Comparison of ENCODE assay signal across 8 mouse cellular contexts in the genomic region with DNA sequence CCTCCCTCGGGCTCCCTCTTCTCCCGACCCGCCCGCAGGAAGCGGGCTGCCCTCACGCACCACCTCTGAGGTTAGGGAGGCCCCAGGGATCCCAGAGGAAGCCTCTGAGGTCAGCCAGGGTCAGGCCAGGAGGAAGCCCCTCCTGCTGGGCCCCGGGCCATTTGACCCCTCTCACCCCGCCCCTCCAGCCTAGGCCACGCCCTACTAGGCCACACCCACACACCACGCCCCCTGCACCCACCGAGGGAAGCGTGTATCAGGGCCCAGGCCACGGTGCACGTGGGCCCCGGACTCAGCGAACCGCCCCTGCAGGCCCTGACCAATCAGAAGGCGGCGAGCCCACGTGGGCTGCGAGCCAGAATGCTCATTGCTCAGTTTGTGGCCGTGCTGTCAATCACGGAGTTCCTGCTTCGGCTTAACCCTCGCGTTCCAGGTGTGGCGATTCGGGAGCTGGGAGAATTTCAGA. TPM values are rescaled to one million over a fixed set of nuclear protein-coding genes. Genes with fewer than 3 reads are reported as not detected.
DNase-seq lines count a peak whose midpoint lies in the region; ATAC-seq and TF ChIP-seq lines count a peak whose summit lies in the region.

Gene Tle6, minus strand, starts transcription at position 336 of the 466 bp plus-strand sequence.

- H3K27ac ChIP-seq in gastrocnemius, adult 2 months: peak within 1 kb of the TSS; percentile 74
- H3K27ac ChIP-seq in hindbrain, postnatal 0 days: no peak within 1 kb of the TSS
- no peak within 1 kb of the TSS for H3K27ac ChIP-seq in left cerebral cortex, adult 2 months

- no peaks in the 10 kb centered on the region for H3K27me3 ChIP-seq in hindbrain, postnatal 0 days (ENCODE audit: insufficient read depth, low read length)

- under 1% methylated on average over 28 of the region's 28 CpGs for WGBS in hindbrain, postnatal 0 days

- no peaks in the 10 kb centered on the region for H3K9me3 ChIP-seq in hindbrain, postnatal 0 days (ENCODE audit: low read length)

- peak; percentile 97 for DNase-seq in WW6 (ENCODE audit: low read depth, low spot score)
- peak; percentile 92 to 97 for DNase-seq in cerebellum, postnatal 4 days (ENCODE audit: low spot score in 2 of 2)
- DNase-seq in gastrocnemius, adult 2 months: peak; percentile 97
- DNase-seq in hindbrain, postnatal 0 days (ENCODE audit: low spot score): peak; percentile 97
- peak; percentile 92 for DNase-seq in left cerebral cortex, adult 2 months (ENCODE audit: extremely low spot score in 1 of 2, low spot score in 2 of 2)
- peak; percentile 94 to 95 for DNase-seq in right cerebral cortex, adult 2 months (ENCODE audit: low spot score in 2 of 2)
- peak; percentile 97 for DNase-seq in urinary bladder, postnatal 14 days (ENCODE audit: low spot score)

- TF ChIP-seq CTCF in gastrocnemius, adult 2 months (IDR thresholded peaks at IDR 0.05): no peak
- TF ChIP-seq CTCF in hindbrain, postnatal 0 days (IDR thresholded peaks at IDR 0.05; ENCODE audit: low read depth): no peak
- no peak for TF ChIP-seq CTCF in left cerebral cortex, adult 2 months (IDR thresholded peaks at IDR 0.05)

- H3K36me3 ChIP-seq in hindbrain, postnatal 0 days (ENCODE audit: insufficient read depth, low read length): no peaks in the 10 kb centered on the region

- H3K9ac ChIP-seq in hindbrain, postnatal 0 days (replicated peaks; ENCODE audit: low read length): 0 out of 2 replicates have a peak within 1 kb of the TSS, but pooled peaks have one; percentile 24

- intact Hi-C loops in gastrocnemius, adult 2 months (cut with DNase I): no loop called here
- intact Hi-C loops in left cerebral cortex, adult 2 months (cut with DNase I): loop anchor here (1.0 kb wide), 1 partner anchor 29 kb away; no protein-coding TSS in a partner anchor

- H3K4me1 ChIP-seq in hindbrain, postnatal 0 days (ENCODE audit: insufficient read depth, low read length): peaks cover 23% of the 10 kb centered on the region

- peak within 1 kb of the TSS; percentile 61 for H3K4me2 ChIP-seq in hindbrain, postnatal 0 days (ENCODE audit: low read depth, low read length)

- peak; percentile 82 for ATAC-seq in hindbrain, postnatal 0 days
- peak; percentile 80 for ATAC-seq in megakaryocyte, adult 5-6 weeks (ENCODE audit: poor library complexity, severe bottlenecking)

- peak within 1 kb of the TSS; percentile 69 for H3K4me3 ChIP-seq in gastrocnemius, adult 2 months
- peak within 1 kb of the TSS; percentile 21 for H3K4me3 ChIP-seq in hindbrain, postnatal 0 days (ENCODE audit: low read length)
- peak within 1 kb of the TSS; percentile 29 for H3K4me3 ChIP-seq in left cerebral cortex, adult 2 months

RNA-seq across cellular contexts. Expression of gene Tle6, which starts in this region (rescaled TPM):
- total RNA-seq in gastrocnemius, adult 2 months (2021): 1 to 10 TPM; 5.6 to 6.7 TPM
- total RNA-seq in hindbrain, postnatal 0 days (2014; rRNA removed): 5.3 and 5.4 TPM in 2 replicates
- polyA plus RNA-seq in hindbrain, postnatal 0 days (2015; fragmentation: Nextera tagmentation; extraction: Ambion mirVana): 6.2 and 6.6 TPM in 2 replicates
- total RNA-seq in left cerebral cortex, adult 2 months (2021): 10 to 100 TPM; 10.3 to 12.9 TPM
- total RNA-seq in megakaryocyte, adult 5-6 weeks (2015): 1.9 and 8.9 TPM in 2 replicates
- total RNA-seq in megakaryocyte, adult 5-6 weeks (2017): 6.5 and 11.4 TPM in 2 replicates
